Mouse (Mus musculus) MEL (cell line): ENCODE data around the gene Reln.

ENCODE experiments used
- CTCF ChIP-seq, 3 experiments: IDR thresholded peaks in 2 of 3; conservative IDR thresholded peaks in 1 of 3; 2 replicates each; pipeline ENCODE4 v1.5.1; 2011 to 2012; ENCODE audit warnings: low read length in 3 of 3, low read depth in 2 of 3, mild to moderate bottlenecking in 2 of 3, improper control_type of control experiment in 1 of 3, inconsistent platforms in 1 of 3, mixed read lengths in 1 of 3, moderate library complexity in 1 of 3; ENCODE audit not compliant: control insufficient read depth in 1 of 3, insufficient read depth in 1 of 3, poor library complexity in 1 of 3, severe bottlenecking in 1 of 3
- MEF2A ChIP-seq: IDR thresholded peaks from 2 replicates; pipeline ENCODE4 v1.6.1; 2014; ENCODE audit warnings: low read depth, mild to moderate bottlenecking, inconsistent platforms, low read length, improper control_type of control experiment; ENCODE audit not compliant: poor library complexity, insufficient replicate concordance, severe bottlenecking; ENCODE audit errors: extremely low read depth
- POLR2A ChIP-seq, 2 experiments: IDR thresholded peaks; 2 replicates each; pipeline ENCODE4 v1.6.1; 2011 to 2012; ENCODE audit warnings: low read length in 2 of 2, mild to moderate bottlenecking in 2 of 2, control low read depth in 1 of 2, improper control_type of control experiment in 1 of 2, low read depth in 1 of 2, moderate library complexity in 1 of 2; ENCODE audit not compliant: control insufficient read depth in 1 of 2, insufficient read depth in 1 of 2, poor library complexity in 1 of 2
- POLR2AphosphoS2 ChIP-seq: IDR thresholded peaks from 2 replicates; pipeline ENCODE4 v1.6.1; 2011; ENCODE audit warnings: low read length, improper control_type of control experiment

GRCm38 (mm10) chr5:21920310-21920709 lies 424.2 kb downstream of the Reln start:
- no peak for TF ChIP-seq POLR2AphosphoS2
- no peak for TF ChIP-seq CTCF (IDR thresholded peaks at IDR 0.05 in 2 of 3, conservative IDR thresholded peaks at IDR 0.05 in 1 of 3; ENCODE audit: control insufficient read depth in 1 of 3, insufficient read depth in 1 of 3, low read depth in 2 of 3, low read length in 3 of 3, poor library complexity in 1 of 3, severe bottlenecking in 1 of 3)
- TF ChIP-seq POLR2A (IDR thresholded peaks at IDR 0.05; ENCODE audit: control insufficient read depth in 1 of 2, insufficient read depth in 1 of 2, low read depth in 1 of 2, low read length in 2 of 2, poor library complexity in 1 of 2): no peak
- no peak for TF ChIP-seq MEF2A
